Mouse (Mus musculus) stomach, postnatal 0 days (tissue): Measurements from ENCODE around the gene Olig2.

Source experiments
- CTCF ChIP-seq: IDR thresholded peaks from 2 replicates; pipeline ENCODE4 v1.5.1; 2016; ENCODE audit warnings: antibody characterized with exemption, low read depth, mild to moderate bottlenecking, moderate library complexity
- EP300 ChIP-seq: optimal IDR thresholded peaks from 2 replicates; pipeline ENCODE3; 2016; ENCODE audit warnings: antibody characterized with exemption

DNA sequence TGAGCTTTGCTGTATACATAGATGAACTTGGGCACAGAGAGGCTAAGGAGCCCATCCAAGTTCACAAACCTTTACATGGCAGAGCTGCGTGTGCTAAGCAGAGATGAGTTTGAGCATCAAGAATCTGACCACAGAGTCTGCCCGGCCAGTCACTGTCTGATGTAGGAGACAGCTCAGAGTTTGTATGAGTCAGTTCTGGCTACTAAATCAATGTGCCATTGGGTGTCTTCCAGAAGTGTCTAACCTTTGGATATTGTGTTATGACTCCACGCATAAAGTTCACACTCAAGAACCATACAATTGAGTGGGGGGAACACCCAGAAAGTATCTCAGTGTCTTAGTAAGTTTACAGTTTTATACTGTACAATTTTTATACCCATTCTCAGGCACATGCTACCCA, 35.6 kb downstream of the Olig2 start:
- TF ChIP-seq CTCF (no peak), EP300 (no peak)
